In genomic region chr1:193588477-193589464, GRCm38 (mm10) we compare ENCODE assay signal across 8 mouse cellular contexts.
DNase-seq lines count a peak whose midpoint lies in the region; ATAC-seq and TF ChIP-seq lines count a peak whose summit lies in the region.

No protein-coding gene starts in this region.

- H3K4me2 ChIP-seq in embryonic facial prominence, embryonic 12.5 days (replicated peaks), result no peak overlapping the region
- no peak overlapping the region; the same call in 1 of the 2 replicates for H3K4me2 ChIP-seq in heart, embryonic 11.5 days
- no peak overlapping the region for H3K4me2 ChIP-seq in kidney, embryonic 15.5 days

- H3K4me1 ChIP-seq in embryonic facial prominence, embryonic 12.5 days, result peaks cover 36% of the 10 kb centered on the region
- peaks cover 17% of the 10 kb centered on the region for H3K4me1 ChIP-seq in heart, embryonic 11.5 days (ENCODE audit: control insufficient read depth, insufficient read depth, low read length)
- H3K4me1 ChIP-seq in kidney, embryonic 15.5 days, result peaks cover 20% of the 10 kb centered on the region
- H3K4me1 ChIP-seq in liver, adult 2 months (ENCODE audit: control insufficient read depth, insufficient read depth, low read length), result no peaks in the 10 kb centered on the region

- ATAC-seq in embryonic facial prominence, embryonic 12.5 days (ENCODE audit: insufficient number of reproducible peaks, insufficient read depth, low FRiP score, low TSS enrichment), result peak; percentile 65
- 0 out of 2 replicates have a peak, but pooled peaks have one; percentile 39 for ATAC-seq in heart, embryonic 11.5 days (replicated peaks; ENCODE audit: insufficient number of reproducible peaks, low FRiP score, low TSS enrichment)
- ATAC-seq in kidney, embryonic 15.5 days (replicated peaks; ENCODE audit: low FRiP score), result peak; percentile 76

- H3K27ac ChIP-seq in embryonic facial prominence, embryonic 12.5 days, result peak overlapping the region; percentile 50; the same call in 1 of the 2 replicates
- no peak overlapping the region for H3K27ac ChIP-seq in heart, embryonic 11.5 days (ENCODE audit: low read depth, low read length)
- H3K27ac ChIP-seq in kidney, embryonic 15.5 days, result peak overlapping the region; percentile 49; the same call in 1 of the 2 replicates
- no peak overlapping the region for H3K27ac ChIP-seq in liver, adult 2 months (replicated peaks; ENCODE audit: insufficient read depth, low read depth, low read length)

- H3K27me3 ChIP-seq in embryonic facial prominence, embryonic 12.5 days, result no peaks in the 10 kb centered on the region
- no peaks in the 10 kb centered on the region for H3K27me3 ChIP-seq in heart, embryonic 11.5 days (ENCODE audit: control insufficient read depth, insufficient read depth, low read length)
- H3K27me3 ChIP-seq in kidney, embryonic 15.5 days, result no peaks in the 10 kb centered on the region
- no peaks in the 10 kb centered on the region for H3K27me3 ChIP-seq in liver, adult 2 months (ENCODE audit: control insufficient read depth, insufficient read depth, low read length)

- 19% methylated on average over 12 of the region's 12 CpGs for WGBS in embryonic facial prominence, embryonic 12.5 days
- 21% methylated on average over 12 of the region's 12 CpGs for whole genome bisulfite sequencing in heart, embryonic 11.5 days (ENCODE audit: insufficient replicate concordance)
- 23% methylated on average over 12 of the region's 12 CpGs for WGBS in kidney, embryonic 15.5 days
- 37% methylated on average over 12 of the region's 12 CpGs for WGBS in liver, adult 2 months

- DNase-seq in CD8-positive naive resting alpha-beta T cell, adult 2 months (ENCODE audit: low read depth in 2 of 2, low spot score in 2 of 2), result peak; percentile 36 to 53
- peak; percentile 67 to 75 for DNase-seq in adrenal gland, postnatal 36 days
- DNase-seq in liver, adult 2 months (ENCODE audit: extremely low read depth, low read depth, low spot score), result no peak
- peak; percentile 79 for DNase-seq in neural tube, embryonic 10.5 days (ENCODE audit: extremely low spot score, low spot score)
- DNase-seq in thymus, postnatal 14 days, result peak; percentile 75

- no peak overlapping the region for H3K9ac ChIP-seq in embryonic facial prominence, embryonic 12.5 days
- no peak overlapping the region for H3K9ac ChIP-seq in heart, embryonic 11.5 days (ENCODE audit: low read depth, low read length)
- no peak overlapping the region for H3K9ac ChIP-seq in kidney, embryonic 15.5 days
- H3K9ac ChIP-seq in liver, adult 2 months (ENCODE audit: low read depth, low read length), result no peak overlapping the region

- H3K9me3 ChIP-seq in embryonic facial prominence, embryonic 12.5 days, result no peaks in the 10 kb centered on the region
- no peaks in the 10 kb centered on the region for H3K9me3 ChIP-seq in heart, embryonic 11.5 days (replicated peaks; ENCODE audit: control insufficient read depth, low read length)
- H3K9me3 ChIP-seq in kidney, embryonic 15.5 days (replicated peaks), result no peaks in the 10 kb centered on the region

- no peaks in the 10 kb centered on the region for H3K36me3 ChIP-seq in embryonic facial prominence, embryonic 12.5 days
- H3K36me3 ChIP-seq in heart, embryonic 11.5 days (ENCODE audit: control insufficient read depth, insufficient read depth, low read length), result no peaks in the 10 kb centered on the region
- no peaks in the 10 kb centered on the region for H3K36me3 ChIP-seq in kidney, embryonic 15.5 days
- H3K36me3 ChIP-seq in liver, adult 2 months (ENCODE audit: control insufficient read depth, insufficient read depth, low read length), result no peaks in the 10 kb centered on the region

- H3K4me3 ChIP-seq in embryonic facial prominence, embryonic 12.5 days, result no peak overlapping the region
- no peak overlapping the region for H3K4me3 ChIP-seq in heart, embryonic 11.5 days (ENCODE audit: low read depth, low read length)
- no peak overlapping the region for H3K4me3 ChIP-seq in kidney, embryonic 15.5 days (replicated peaks)
- no peak overlapping the region for H3K4me3 ChIP-seq in liver, adult 2 months (ENCODE audit: insufficient read depth, low read depth, low read length)

- TF ChIP-seq POLR2A in liver, adult 2 months (IDR thresholded peaks at IDR 0.05; ENCODE audit: extremely low read depth, insufficient read depth, low read length), result no peak

- H3K79me2 ChIP-seq in liver, adult 2 months (ENCODE audit: control insufficient read depth, insufficient read depth, low read length), result no peaks in the 10 kb centered on the region

- peak; percentile 91 for TF ChIP-seq CTCF in liver, adult 2 months (IDR thresholded peaks at IDR 0.05; ENCODE audit: low read depth, low read length)

Comparison
In these comparisons a context has a peak if more than half of its experiments do, and no peak if none do; other contexts are left out.
1. H3K27ac ChIP-seq: peak in embryonic facial prominence, embryonic 12.5 days (single experiment) and kidney, embryonic 15.5 days (single experiment); none in heart, embryonic 11.5 days (single experiment) and liver, adult 2 months (single experiment).
2. Peak in every context shown above with its lines, with median percentiles within 50 percentile points of each other: ATAC-seq.